Mouse (Mus musculus) liver, adult 2 months (tissue): Measurements from ENCODE around the gene Acaca. TPM values are rescaled to one million over a fixed set of nuclear protein-coding genes. Genes with fewer than 3 reads are reported as not detected.
"Not testable (repeated sequence)": the region's sequence is repeated elsewhere in the genome, so short reads cannot be mapped to it uniquely, and the experiment has no call there.

Experiments used
- DNase-seq: peaks from one replicate; pipeline ENCODE4 v3.0.0-alpha.2; 2011; ENCODE audit warnings: low read depth, low spot score; ENCODE audit errors: extremely low read depth
- H3K27ac ChIP-seq: fragments of 200-500 bp; replicated peaks from 2 replicates; pipeline ENCODE4 v1.5.1; 2012; ENCODE audit warnings: low read depth, mild to moderate bottlenecking, control low read depth, inconsistent platforms, low read length; ENCODE audit not compliant: insufficient read depth
- H3K27me3 ChIP-seq: fragments of 200-500 bp; 2 replicates; pipeline ENCODE4 v1.6.1; 2012; ENCODE audit warnings: mild to moderate bottlenecking, moderate library complexity, low read length, inconsistent platforms; ENCODE audit not compliant: control insufficient read depth, insufficient read depth
- H3K36me3 ChIP-seq: fragments of 200-500 bp; 2 replicates; pipeline ENCODE4 v1.6.1; 2012; ENCODE audit warnings: low read length, inconsistent platforms; ENCODE audit not compliant: control insufficient read depth, insufficient read depth
- H3K4me1 ChIP-seq: fragments of 200-500 bp; 2 replicates; pipeline ENCODE4 v1.6.1; 2011; ENCODE audit warnings: low read length; ENCODE audit not compliant: control insufficient read depth, insufficient read depth
- H3K4me3 ChIP-seq: fragments of 200-500 bp; 2 replicates; pipeline ENCODE4 v1.5.1; 2011; ENCODE audit warnings: low read depth, mild to moderate bottlenecking, control low read depth, low read length, moderate library complexity; ENCODE audit not compliant: insufficient read depth
- H3K79me2 ChIP-seq: fragments of 200-500 bp; 2 replicates; pipeline ENCODE4 v1.6.1; 2012; ENCODE audit warnings: inconsistent platforms, mild to moderate bottlenecking, low read length, moderate library complexity; ENCODE audit not compliant: control insufficient read depth, insufficient read depth
- H3K9ac ChIP-seq: fragments of 200-500 bp; 2 replicates; pipeline ENCODE4 v1.6.1; 2012; ENCODE audit warnings: low read depth, mild to moderate bottlenecking, control low read depth, inconsistent platforms, low read length
- CTCF ChIP-seq: fragments of 200-500 bp; IDR thresholded peaks from 2 replicates; pipeline ENCODE4 v1.5.1; 2011; ENCODE audit warnings: low read depth, low read length, control low read depth
- POLR2A ChIP-seq: fragments of 200-500 bp; IDR thresholded peaks from 2 replicates; pipeline ENCODE4 v1.6.1; 2011; ENCODE audit warnings: low read length, control low read depth; ENCODE audit not compliant: insufficient read depth; ENCODE audit errors: extremely low read depth
- WGBS: fragments of 180-500 bp; shearing (Covaris S2); methylation state at CpG from one replicate; pipeline ENCODE4 v1.1.7; 2018; 5-methylcytosine and 5-hydroxymethylcytosine counted together
- polyA plus RNA-seq: library from polyadenylated mRNA; depleted of rRNA; stranded (reverse); fragments of >200 nt; gene quantifications from 2 replicates; pipeline ENCODE4 v1.2.3, GENCODE M21; 2012
- total RNA-seq: library from RNA; depleted of rRNA; stranded (reverse); fragments of >200 nt; gene quantifications from 2 replicates; pipeline ENCODE4 v1.2.3, GENCODE M21; 2014

Gene Acaca
- total and polyA plus RNA-seq, 2 experiments, result 20.7 to 86.4 TPM

DNA sequence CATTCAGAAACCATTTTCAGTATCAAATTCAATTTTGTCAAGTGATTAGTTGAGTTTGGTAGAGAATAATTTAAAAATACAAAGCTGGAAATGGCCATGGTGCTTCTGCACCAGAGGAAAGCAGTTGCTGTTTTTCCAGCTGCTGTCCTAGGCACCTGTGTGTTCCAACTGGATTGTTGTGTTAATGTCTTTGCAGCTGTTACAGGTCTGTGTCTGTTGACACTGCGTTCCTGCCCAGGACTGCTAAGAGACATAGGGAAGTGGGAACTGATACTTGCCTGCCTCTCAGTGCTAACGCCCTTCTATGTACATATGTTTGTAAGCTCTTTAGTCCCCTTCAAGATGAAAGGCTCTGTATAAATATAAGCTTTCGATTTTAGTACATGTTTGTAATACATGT is 203.4 kb downstream of the Acaca start:
- TF ChIP-seq POLR2A (no peak), CTCF (no peak)
- Histone ChIP-seq H3K79me2 (no peaks in the 10 kb centered on the region), H3K36me3 (peaks cover 57% of the 10 kb centered on the region), H3K9ac (no peak overlapping the region), H3K27me3 (no peaks in the 10 kb centered on the region), H3K4me3 (no peak overlapping the region), H3K4me1 (no peaks in the 10 kb centered on the region), H3K27ac (no peak overlapping the region)
- WGBS, result 69% methylated on average over 3 of the region's 3 CpGs
- DNase-seq, result no peak

DNA sequence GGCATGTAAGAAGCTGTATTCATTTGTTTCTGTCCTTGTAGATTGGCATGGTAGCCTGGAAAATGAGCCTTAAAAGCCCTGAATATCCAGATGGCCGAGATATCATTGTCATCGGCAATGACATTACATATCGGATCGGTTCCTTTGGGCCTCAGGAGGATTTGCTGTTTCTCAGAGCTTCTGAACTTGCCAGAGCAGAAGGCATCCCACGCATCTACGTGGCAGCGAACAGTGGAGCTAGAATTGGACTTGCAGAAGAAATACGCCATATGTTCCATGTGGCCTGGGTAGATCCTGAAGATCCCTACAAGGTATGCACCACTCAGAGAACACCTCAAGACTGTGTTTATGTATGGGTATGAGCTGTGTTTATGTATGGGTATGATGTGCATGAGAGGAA is 208.8 kb downstream of the Acaca start:
- not testable (repeated sequence) for H3K4me3 ChIP-seq, H3K4me1 ChIP-seq, H3K9ac ChIP-seq, H3K27me3 ChIP-seq, DNase-seq, H3K27ac ChIP-seq, H3K79me2 ChIP-seq
- WGBS, result 98% methylated on average over 8 of the region's 8 CpGs
- peaks cover 53% of the 10 kb centered on the region for H3K36me3 ChIP-seq

DNA sequence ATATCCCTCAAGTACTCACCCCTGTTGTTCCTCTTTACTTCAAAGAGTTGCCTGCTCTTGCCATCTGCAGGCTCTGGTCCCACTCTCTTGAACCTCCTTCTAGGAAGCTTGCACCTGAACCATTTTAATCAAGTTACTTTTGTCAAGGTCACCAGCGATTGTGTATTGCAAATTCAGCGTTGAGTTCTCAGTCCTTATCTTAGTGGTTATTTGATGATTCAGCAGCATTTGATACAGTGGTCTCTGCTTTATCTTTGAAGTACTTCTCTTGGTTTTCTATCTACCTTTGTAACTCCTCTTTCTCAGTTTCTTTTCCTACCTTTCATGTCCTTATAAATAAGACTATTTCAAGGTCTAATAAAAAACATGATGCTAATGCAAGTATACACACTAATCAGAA is 211.2 kb downstream of the Acaca start:
- no peak overlapping the region for H3K27ac ChIP-seq
- TF ChIP-seq CTCF (no peak), POLR2A (no peak)
- H3K4me1 ChIP-seq, result no peaks in the 10 kb centered on the region
- no peak for DNase-seq
- H3K27me3 ChIP-seq, result no peaks in the 10 kb centered on the region
- no peak overlapping the region for H3K4me3 ChIP-seq
- no peaks in the 10 kb centered on the region for H3K79me2 ChIP-seq
- peaks cover 51% of the 10 kb centered on the region for H3K36me3 ChIP-seq
- WGBS, result 57% methylated on average over 2 of the region's 2 CpGs
- H3K9ac ChIP-seq, result no peak overlapping the region

DNA sequence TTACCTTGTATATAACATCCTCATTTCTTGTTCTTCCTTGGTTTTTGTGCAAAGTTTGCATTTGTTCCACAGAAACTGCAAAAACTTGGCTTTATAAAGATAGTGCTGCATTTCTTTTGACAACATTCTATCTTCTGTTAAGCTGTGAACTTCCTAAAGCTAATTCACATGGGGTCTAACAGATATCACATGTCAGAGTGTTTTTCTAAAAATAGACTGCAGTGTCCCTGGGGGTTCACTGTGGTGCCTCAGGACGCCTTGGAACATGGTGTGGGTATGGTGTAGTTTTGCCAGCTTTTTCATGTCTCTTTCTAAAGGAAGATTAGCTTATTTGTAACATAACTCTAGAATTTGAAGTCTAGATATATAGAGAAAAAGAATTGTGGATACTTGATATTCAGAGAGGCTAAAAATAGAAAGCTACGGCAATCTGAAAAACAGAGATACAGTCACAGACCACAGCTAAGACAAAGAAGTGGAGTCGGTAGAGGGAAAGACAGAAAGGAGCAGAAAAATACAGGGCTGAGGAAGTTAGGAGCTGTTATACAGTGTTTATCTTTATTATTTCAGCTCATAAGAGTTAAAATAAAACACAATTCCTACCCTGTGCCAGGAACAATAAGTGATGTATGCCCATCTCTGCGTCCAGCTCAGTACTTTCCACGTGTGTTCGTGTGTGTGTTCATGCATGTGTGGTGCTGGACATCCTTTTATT is 215.2 kb downstream of the Acaca start:
- WGBS, result 84% methylated on average over 6 of the region's 6 CpGs
- Histone ChIP-seq H3K4me3 (no peak overlapping the region), H3K36me3 (peaks cover 50% of the 10 kb centered on the region), H3K79me2 (no peaks in the 10 kb centered on the region), H3K4me1 (no peaks in the 10 kb centered on the region), H3K27ac (no peak overlapping the region), H3K27me3 (no peaks in the 10 kb centered on the region), H3K9ac (no peak overlapping the region)
- no peak for DNase-seq
- TF ChIP-seq CTCF (no peak), POLR2A (no peak)

DNA sequence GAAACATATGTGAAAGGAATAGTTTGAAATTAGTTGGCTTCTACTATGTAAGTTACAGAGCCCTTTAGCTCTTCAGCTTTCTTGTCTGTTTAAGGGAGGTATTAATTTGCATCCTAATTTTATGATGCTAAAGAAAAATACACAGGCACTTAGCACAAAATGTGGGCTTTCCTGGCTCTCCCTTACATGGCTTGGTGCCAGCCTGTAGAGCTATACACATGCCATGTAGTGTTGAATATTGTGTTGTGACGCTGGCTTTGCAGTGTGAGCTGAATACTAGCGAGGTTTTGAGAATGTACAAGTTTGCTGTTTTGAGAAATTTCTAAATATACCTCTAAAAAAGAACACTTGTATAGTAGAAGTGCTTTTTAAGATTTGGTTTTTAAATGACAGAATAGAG is 218.3 kb downstream of the Acaca start:
- DNase-seq, result no peak
- WGBS, result 93% methylated on average over 2 of the region's 2 CpGs
- no peaks in the 10 kb centered on the region for H3K79me2 ChIP-seq
- TF ChIP-seq POLR2A (no peak), CTCF (no peak)
- H3K36me3 ChIP-seq, result peaks cover 47% of the 10 kb centered on the region
- H3K4me3 ChIP-seq, result no peak overlapping the region
- no peaks in the 10 kb centered on the region for H3K27me3 ChIP-seq
- H3K27ac ChIP-seq, result no peak overlapping the region
- H3K4me1 ChIP-seq, result peaks cover 4% of the 10 kb centered on the region; the same call in 1 of the 2 replicates
- H3K9ac ChIP-seq, result no peak overlapping the region

DNA sequence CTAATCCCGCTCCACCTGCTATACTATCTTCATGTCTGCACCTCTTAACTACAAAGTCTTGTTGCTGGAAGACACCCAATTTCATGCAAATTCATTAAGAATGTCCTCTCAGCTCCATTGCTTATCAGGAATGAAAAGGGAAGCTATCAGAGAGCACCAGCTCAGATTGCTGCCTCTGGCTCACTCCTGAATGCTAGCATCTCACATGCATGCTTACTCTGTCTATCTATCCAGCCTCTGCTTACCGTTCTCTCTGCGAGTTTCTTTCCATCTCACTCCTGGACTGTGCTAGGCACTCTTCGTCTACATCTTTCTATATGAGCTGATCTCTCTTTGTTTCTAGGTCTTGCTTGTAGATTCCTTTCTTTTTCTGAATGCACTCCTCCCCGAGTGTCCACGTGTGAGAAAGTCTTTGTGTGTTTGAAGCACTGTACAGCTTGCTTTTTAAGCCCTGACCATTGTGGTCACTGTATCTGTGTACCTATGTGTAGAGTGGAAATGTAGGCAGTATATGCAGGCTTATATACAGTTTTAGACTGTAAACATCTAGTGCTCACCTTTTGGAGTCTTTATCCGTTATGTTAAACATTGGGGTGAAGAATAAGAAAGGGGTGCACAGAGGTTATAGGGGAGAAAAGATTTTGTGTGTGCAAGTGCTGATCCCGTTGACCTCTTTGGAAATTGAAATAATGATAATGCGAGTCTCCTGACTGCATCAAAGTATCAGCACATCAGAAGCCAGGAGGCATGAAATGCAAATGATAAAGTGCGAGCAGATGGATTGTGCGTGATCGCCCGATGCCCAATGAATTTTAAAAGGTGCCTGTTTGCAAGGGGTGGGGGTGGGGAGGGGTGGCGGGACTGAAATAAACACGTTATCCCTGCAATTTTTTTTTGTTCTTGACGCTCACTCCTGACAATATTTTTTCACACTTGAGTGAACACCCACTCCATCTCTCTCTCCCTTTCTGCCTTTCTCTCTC is 219.7 kb downstream of the Acaca start:
- 95% methylated on average over 16 of the region's 16 CpGs for WGBS
- H3K4me3 ChIP-seq, result no peak overlapping the region
- H3K27me3 ChIP-seq, result no peaks in the 10 kb centered on the region
- no peak for DNase-seq
- peaks cover 48% of the 10 kb centered on the region for H3K36me3 ChIP-seq
- no peak overlapping the region for H3K9ac ChIP-seq
- TF ChIP-seq CTCF, result no peak
- TF ChIP-seq POLR2A, result no peak
- no peaks in the 10 kb centered on the region; the same call in 1 of the 2 replicates for H3K79me2 ChIP-seq
- H3K27ac ChIP-seq, result no peak overlapping the region
- H3K4me1 ChIP-seq, result peaks cover 4% of the 10 kb centered on the region; the same call in 1 of the 2 replicates
